Mouse (Mus musculus) liver, adult 2 months (tissue): ENCODE data around the gene Crhr1. TPM values are rescaled to one million over a fixed set of nuclear protein-coding genes. Genes with fewer than 3 reads are reported as not detected.

Source experiments
- DNase-seq: peaks from one replicate; pipeline ENCODE4 v3.0.0-alpha.2; 2011; ENCODE audit warnings: low read depth, low spot score; ENCODE audit errors: extremely low read depth
- H3K27ac ChIP-seq: fragments of 200-500 bp; replicated peaks from 2 replicates; pipeline ENCODE4 v1.5.1; 2012; ENCODE audit warnings: low read depth, mild to moderate bottlenecking, control low read depth, inconsistent platforms, low read length; ENCODE audit not compliant: insufficient read depth
- H3K27me3 ChIP-seq: fragments of 200-500 bp; 2 replicates; pipeline ENCODE4 v1.6.1; 2012; ENCODE audit warnings: mild to moderate bottlenecking, moderate library complexity, low read length, inconsistent platforms; ENCODE audit not compliant: control insufficient read depth, insufficient read depth
- H3K36me3 ChIP-seq: fragments of 200-500 bp; 2 replicates; pipeline ENCODE4 v1.6.1; 2012; ENCODE audit warnings: low read length, inconsistent platforms; ENCODE audit not compliant: control insufficient read depth, insufficient read depth
- H3K4me1 ChIP-seq: fragments of 200-500 bp; 2 replicates; pipeline ENCODE4 v1.6.1; 2011; ENCODE audit warnings: low read length; ENCODE audit not compliant: control insufficient read depth, insufficient read depth
- H3K4me3 ChIP-seq: fragments of 200-500 bp; 2 replicates; pipeline ENCODE4 v1.5.1; 2011; ENCODE audit warnings: low read depth, mild to moderate bottlenecking, control low read depth, low read length, moderate library complexity; ENCODE audit not compliant: insufficient read depth
- H3K79me2 ChIP-seq: fragments of 200-500 bp; 2 replicates; pipeline ENCODE4 v1.6.1; 2012; ENCODE audit warnings: inconsistent platforms, mild to moderate bottlenecking, low read length, moderate library complexity; ENCODE audit not compliant: control insufficient read depth, insufficient read depth
- H3K9ac ChIP-seq: fragments of 200-500 bp; 2 replicates; pipeline ENCODE4 v1.6.1; 2012; ENCODE audit warnings: low read depth, mild to moderate bottlenecking, control low read depth, inconsistent platforms, low read length
- CTCF ChIP-seq: fragments of 200-500 bp; IDR thresholded peaks from 2 replicates; pipeline ENCODE4 v1.5.1; 2011; ENCODE audit warnings: low read depth, low read length, control low read depth
- POLR2A ChIP-seq: fragments of 200-500 bp; IDR thresholded peaks from 2 replicates; pipeline ENCODE4 v1.6.1; 2011; ENCODE audit warnings: low read length, control low read depth; ENCODE audit not compliant: insufficient read depth; ENCODE audit errors: extremely low read depth
- WGBS: fragments of 180-500 bp; shearing (Covaris S2); methylation state at CpG from one replicate; pipeline ENCODE4 v1.1.7; 2018; 5-methylcytosine and 5-hydroxymethylcytosine counted together
- polyA plus RNA-seq: library from polyadenylated mRNA; depleted of rRNA; stranded (reverse); fragments of >200 nt; gene quantifications from 2 replicates; pipeline ENCODE4 v1.2.3, GENCODE M21; 2012
- total RNA-seq: library from RNA; depleted of rRNA; stranded (reverse); fragments of >200 nt; gene quantifications from 2 replicates; pipeline ENCODE4 v1.2.3, GENCODE M21; 2014

The Crhr1 gene
- total and polyA plus RNA-seq, 2 experiments = 0.04 TPM; not detected in 1

- Histone ChIP-seq H3K36me3 (no peaks in the 10 kb centered on the region), H3K9ac (no peak overlapping the region), H3K79me2 (no peaks in the 10 kb centered on the region), H3K27me3 (no peaks in the 10 kb centered on the region; the same call in 1 of the 2 replicates), H3K4me3 (no peak overlapping the region), H3K4me1 (peaks cover 2% of the 10 kb centered on the region; the same call in 1 of the 2 replicates), H3K27ac (no peak overlapping the region)
- 50% methylated on average over 3 of the region's 3 CpGs for WGBS
- TF ChIP-seq CTCF = no peak
- no peak for TF ChIP-seq POLR2A
- DNase-seq = no peak
These were observed 23.7 kb downstream of the Crhr1 start for GRCm38 (mm10) chr11:104156391-104156790.

GRCm38 (mm10) chr11:104157603-104158259 is 25.1 kb downstream of the Crhr1 start:
- WGBS = 9% methylated on average over 23 of the region's 23 CpGs
- no peaks in the 10 kb centered on the region; the same call in 1 of the 2 replicates for H3K27me3 ChIP-seq
- no peak overlapping the region for H3K4me3 ChIP-seq
- H3K4me1 ChIP-seq = no peaks in the 10 kb centered on the region
- H3K9ac ChIP-seq = no peak overlapping the region
- TF ChIP-seq POLR2A (no peak), CTCF (no peak)
- no peaks in the 10 kb centered on the region for H3K36me3 ChIP-seq
- no peak overlapping the region for H3K27ac ChIP-seq
- no peak for DNase-seq
- no peaks in the 10 kb centered on the region for H3K79me2 ChIP-seq

DNA sequence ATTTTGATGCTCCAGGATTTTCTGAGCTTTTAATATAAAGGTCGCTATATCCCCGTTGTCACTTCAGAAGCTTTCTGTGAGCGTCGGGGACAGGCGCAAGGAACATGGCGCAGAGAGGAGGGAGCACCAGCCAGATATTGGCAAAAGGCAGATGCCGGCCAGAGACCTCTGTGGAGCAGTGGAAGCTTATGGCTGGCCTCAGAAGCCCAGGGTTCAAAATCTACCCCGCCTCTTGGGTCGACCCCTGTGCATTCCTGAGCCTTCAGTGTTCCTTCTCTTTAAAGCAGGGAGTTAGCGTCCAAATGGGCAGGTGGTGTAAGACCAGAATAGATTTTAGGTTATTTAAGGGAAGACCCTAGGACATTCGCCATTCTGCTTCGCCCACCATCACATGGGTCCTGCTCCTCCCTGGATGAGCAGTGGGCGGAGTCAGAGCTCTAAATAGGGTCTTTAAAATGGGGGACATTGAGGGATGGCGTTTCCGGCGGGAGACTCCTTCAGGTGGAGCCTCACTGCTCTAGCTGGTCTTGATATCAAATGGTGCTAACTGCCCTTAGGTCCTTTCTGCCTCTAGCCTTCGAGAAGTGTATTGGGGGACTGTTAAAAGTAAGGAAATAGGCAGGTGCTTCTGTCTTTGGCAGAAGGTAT is 25.7 kb downstream of the Crhr1 start:
- no peak for TF ChIP-seq CTCF
- TF ChIP-seq POLR2A = no peak
- Histone ChIP-seq H3K9ac (no peak overlapping the region), H3K4me3 (no peak overlapping the region), H3K79me2 (no peaks in the 10 kb centered on the region), H3K4me1 (no peaks in the 10 kb centered on the region), H3K27ac (no peak overlapping the region), H3K27me3 (no peaks in the 10 kb centered on the region; the same call in 1 of the 2 replicates), H3K36me3 (no peaks in the 10 kb centered on the region)
- DNase-seq = no peak
- 13% methylated on average over 17 of the region's 17 CpGs for WGBS

- Histone ChIP-seq H3K4me1 (no peaks in the 10 kb centered on the region), H3K36me3 (no peaks in the 10 kb centered on the region), H3K79me2 (no peaks in the 10 kb centered on the region), H3K9ac (no peak overlapping the region), H3K27me3 (no peaks in the 10 kb centered on the region), H3K4me3 (no peak overlapping the region), H3K27ac (no peak overlapping the region)
- TF ChIP-seq CTCF (no peak), POLR2A (no peak)
- no peak for DNase-seq
- WGBS = 71% methylated on average over 4 of the region's 4 CpGs
These were observed 27.2 kb downstream of the Crhr1 start for GRCm38 (mm10) chr11:104159769-104160272.

GRCm38 (mm10) chr11:104161153-104161552 is 28.5 kb downstream of the Crhr1 start:
- Histone ChIP-seq H3K4me1 (no peaks in the 10 kb centered on the region), H3K79me2 (no peaks in the 10 kb centered on the region), H3K27me3 (no peaks in the 10 kb centered on the region), H3K9ac (no peak overlapping the region), H3K27ac (no peak overlapping the region), H3K36me3 (no peaks in the 10 kb centered on the region), H3K4me3 (no peak overlapping the region)
- DNase-seq = no peak
- WGBS = 72% methylated on average over 5 of the region's 5 CpGs
- TF ChIP-seq POLR2A (no peak), CTCF (no peak)

DNA sequence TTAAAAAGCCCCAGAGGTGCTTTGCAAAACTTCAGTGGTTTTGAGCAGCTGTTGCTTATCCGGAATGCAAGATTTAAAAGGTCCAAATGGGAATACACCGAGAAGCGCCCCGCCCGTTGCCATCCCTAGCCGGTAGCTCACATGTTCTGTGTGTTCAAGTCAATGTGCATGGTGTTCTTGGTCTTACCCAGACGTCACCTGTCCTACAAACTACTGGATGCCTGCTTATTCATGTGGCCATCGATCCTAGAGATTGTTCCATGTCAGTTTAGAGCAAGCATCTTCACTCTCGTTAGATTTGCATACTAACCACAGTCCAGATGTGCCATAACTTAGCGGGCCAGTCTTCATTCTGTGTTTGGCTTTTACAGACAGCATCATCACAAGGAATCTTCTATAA is 31.6 kb downstream of the Crhr1 start:
- Histone ChIP-seq H3K9ac (no peak overlapping the region), H3K4me3 (no peak overlapping the region), H3K4me1 (no peaks in the 10 kb centered on the region), H3K79me2 (no peaks in the 10 kb centered on the region), H3K36me3 (no peaks in the 10 kb centered on the region), H3K27me3 (no peaks in the 10 kb centered on the region), H3K27ac (no peak overlapping the region)
- 82% methylated on average over 10 of the region's 10 CpGs for WGBS
- no peak for DNase-seq
- TF ChIP-seq POLR2A = no peak
- no peak for TF ChIP-seq CTCF
